Mouse (Mus musculus): ENCODE measurements around the gene Rims4.
A peak's percentile ranks its signal among the peaks of the same experiment; 100 is the strongest.

The Rims4 gene

GRCm38 (mm10) chr2:163918317-163919258 lies at the start of gene Rims4:
Rims4 (minus strand) TSS chr2:163918683.
- no peak for DNase-seq (ENCODE audit: low read depth)

GRCm38 (mm10) chr2:163965706-163966105 lies 47.2 kb upstream of the Rims4 start:
- DNase-seq (ENCODE audit: low read depth), result no peak

- peak; percentile 17 for DNase-seq (ENCODE audit: low read depth)
These were observed 46.4 kb upstream of the Rims4 start for GRCm38 (mm10) chr2:163964606-163965560.

GRCm38 (mm10) chr2:163953622-163954310 lies 35.3 kb upstream of the Rims4 start:
- DNase-seq (ENCODE audit: low read depth), result no peak

- peak; percentile 79 for DNase-seq (ENCODE audit: low read depth)
These were observed 33.3 kb upstream of the Rims4 start for GRCm38 (mm10) chr2:163951770-163952169.

GRCm38 (mm10) chr2:163947976-163948375 lies 29.5 kb upstream of the Rims4 start:
- no peak for DNase-seq (ENCODE audit: low read depth)

GRCm38 (mm10) chr2:163946221-163946620 lies 27.7 kb upstream of the Rims4 start:
- DNase-seq (ENCODE audit: low read depth), result no peak

GRCm38 (mm10) chr2:163944511-163944910 lies 26.0 kb upstream of the Rims4 start:
- no peak for DNase-seq (ENCODE audit: low read depth)

- no peak for DNase-seq (ENCODE audit: low read depth)
These were observed 24.6 kb upstream of the Rims4 start for GRCm38 (mm10) chr2:163943056-163943455.

- DNase-seq (ENCODE audit: low read depth), result peak; percentile 43
These were observed 21.0 kb upstream of the Rims4 start for GRCm38 (mm10) chr2:163939522-163939921.

- DNase-seq (ENCODE audit: low read depth), result no peak
These were observed 13.7 kb upstream of the Rims4 start for GRCm38 (mm10) chr2:163932151-163932550.

- DNase-seq (ENCODE audit: low read depth), result no peak
These were observed 10.1 kb upstream of the Rims4 start for GRCm38 (mm10) chr2:163928464-163929200.

- DNase-seq (ENCODE audit: low read depth), result no peak
These were observed 6.6 kb upstream of the Rims4 start for GRCm38 (mm10) chr2:163925044-163925443.

GRCm38 (mm10) chr2:163924531-163924930 lies 6.0 kb upstream of the Rims4 start:
- peak; percentile 57 for DNase-seq (ENCODE audit: low read depth)

- no peak for DNase-seq (ENCODE audit: low read depth)
These were observed 4.6 kb upstream of the Rims4 start for GRCm38 (mm10) chr2:163923113-163923512.

- DNase-seq (ENCODE audit: low read depth), result no peak
These were observed 1.1 kb upstream of the Rims4 start for GRCm38 (mm10) chr2:163919581-163919980.

GRCm38 (mm10) chr2:163916703-163917102 lies 1.8 kb downstream of the Rims4 start:
- no peak for DNase-seq (ENCODE audit: low read depth)

- no peak for DNase-seq (ENCODE audit: low read depth)
These were observed 3.1 kb downstream of the Rims4 start for GRCm38 (mm10) chr2:163915294-163915791.

GRCm38 (mm10) chr2:163914107-163914506 lies 4.4 kb downstream of the Rims4 start:
- DNase-seq (ENCODE audit: low read depth), result no peak

- DNase-seq (ENCODE audit: low read depth), result no peak
These were observed 4.8 kb downstream of the Rims4 start for GRCm38 (mm10) chr2:163913704-163914103.

Measured in NIH3T3 (cell line).